Mouse (Mus musculus): ENCODE measurements at regions not wholly inside any gene's neighbourhood (a gene's known extent, or its start where the extent isn't known, plus 50 kb on each side); places are given as distances from the start of the nearest gene placed in this dataset.
A peak's percentile ranks its signal among the peaks of the same experiment; 100 is the strongest.

GRCm38 (mm10) chr11:52561281-52561680 lies 165.1 kb downstream of the 9530068E07Rik start:
- Histone ChIP-seq H3K9ac (ENCODE audit: low read depth, low read length) (no peak overlapping the region), H3K4me2 (ENCODE audit: low read length) (no peak overlapping the region), H3K27ac (ENCODE audit: low read depth, low read length) (no peak overlapping the region), H3K27me3 (replicated peaks; ENCODE audit: control insufficient read depth, insufficient read depth, low read length) (no peaks in the 10 kb centered on the region), H3K4me1 (ENCODE audit: control insufficient read depth, insufficient read depth, low read depth, low read length) (0 out of 2 replicates have a peak, but pooled peaks cover 4% of the 10 kb centered on the region), H3K4me3 (ENCODE audit: low read length) (no peak overlapping the region), H3K36me3 (ENCODE audit: control insufficient read depth, insufficient read depth, low read length) (no peaks in the 10 kb centered on the region), H3K9me3 (ENCODE audit: control insufficient read depth, low read length) (no peaks in the 10 kb centered on the region)
- WGBS = 39% methylated on average over 7 of the region's 7 CpGs
- peak; percentile 81 for ATAC-seq

- no peak overlapping the region for H3K4me3 ChIP-seq (ENCODE audit: low read length)
- H3K4me2 ChIP-seq (ENCODE audit: low read length) = no peak overlapping the region
- H3K9me3 ChIP-seq (ENCODE audit: control insufficient read depth, low read length) = no peaks in the 10 kb centered on the region
- no peak for ATAC-seq
- H3K9ac ChIP-seq (ENCODE audit: low read depth, low read length) = no peak overlapping the region
- WGBS = 9% methylated on average over 1 of the region's 1 CpGs
- H3K36me3 ChIP-seq (ENCODE audit: control insufficient read depth, insufficient read depth, low read length) = no peaks in the 10 kb centered on the region
- H3K4me1 ChIP-seq (ENCODE audit: control insufficient read depth, insufficient read depth, low read depth, low read length) = 0 out of 2 replicates have a peak, but pooled peaks cover 4% of the 10 kb centered on the region
- H3K27ac ChIP-seq (ENCODE audit: low read depth, low read length) = no peak overlapping the region
- H3K27me3 ChIP-seq (replicated peaks; ENCODE audit: control insufficient read depth, insufficient read depth, low read length) = no peaks in the 10 kb centered on the region
Measured at GRCm38 (mm10) chr11:52565457-52565856, 169.2 kb downstream of the 9530068E07Rik start.

- Histone ChIP-seq H3K4me3 (ENCODE audit: low read length) (no peak overlapping the region), H3K27ac (ENCODE audit: low read depth, low read length) (no peak overlapping the region), H3K4me1 (ENCODE audit: control insufficient read depth, insufficient read depth, low read depth, low read length) (0 out of 2 replicates have a peak, but pooled peaks cover 4% of the 10 kb centered on the region), H3K27me3 (replicated peaks; ENCODE audit: control insufficient read depth, insufficient read depth, low read length) (no peaks in the 10 kb centered on the region), H3K9ac (ENCODE audit: low read depth, low read length) (no peak overlapping the region), H3K4me2 (ENCODE audit: low read length) (no peak overlapping the region), H3K36me3 (ENCODE audit: control insufficient read depth, insufficient read depth, low read length) (no peaks in the 10 kb centered on the region), H3K9me3 (ENCODE audit: control insufficient read depth, low read length) (no peaks in the 10 kb centered on the region)
- WGBS = 79% methylated on average over 9 of the region's 9 CpGs
- ATAC-seq = no peak
Measured at GRCm38 (mm10) chr11:52566026-52566425, 169.8 kb downstream of the 9530068E07Rik start.

GRCm38 (mm10) chr11:52567945-52568687 lies 171.9 kb downstream of the 9530068E07Rik start:
- Histone ChIP-seq H3K9me3 (ENCODE audit: control insufficient read depth, low read length) (no peaks in the 10 kb centered on the region), H3K9ac (ENCODE audit: low read depth, low read length) (no peak overlapping the region), H3K4me2 (ENCODE audit: low read length) (no peak overlapping the region), H3K4me3 (ENCODE audit: low read length) (no peak overlapping the region), H3K27ac (ENCODE audit: low read depth, low read length) (no peak overlapping the region), H3K4me1 (ENCODE audit: control insufficient read depth, insufficient read depth, low read depth, low read length) (no peaks in the 10 kb centered on the region), H3K36me3 (ENCODE audit: control insufficient read depth, insufficient read depth, low read length) (no peaks in the 10 kb centered on the region), H3K27me3 (replicated peaks; ENCODE audit: control insufficient read depth, insufficient read depth, low read length) (no peaks in the 10 kb centered on the region)
- peak; percentile 67 for ATAC-seq
- WGBS = 41% methylated on average over 13 of the region's 13 CpGs

- Histone ChIP-seq H3K27me3 (replicated peaks; ENCODE audit: control insufficient read depth, insufficient read depth, low read length) (no peaks in the 10 kb centered on the region), H3K9me3 (ENCODE audit: control insufficient read depth, low read length) (no peaks in the 10 kb centered on the region), H3K36me3 (ENCODE audit: control insufficient read depth, insufficient read depth, low read length) (no peaks in the 10 kb centered on the region), H3K4me3 (ENCODE audit: low read length) (no peak overlapping the region), H3K27ac (ENCODE audit: low read depth, low read length) (no peak overlapping the region), H3K4me2 (ENCODE audit: low read length) (no peak overlapping the region), H3K9ac (ENCODE audit: low read depth, low read length) (no peak overlapping the region), H3K4me1 (ENCODE audit: control insufficient read depth, insufficient read depth, low read depth, low read length) (no peaks in the 10 kb centered on the region)
- ATAC-seq = no peak
- 75% methylated on average over 1 of the region's 1 CpGs for WGBS
Measured at GRCm38 (mm10) chr11:52568794-52569193, 172.6 kb downstream of the 9530068E07Rik start.

- 61% methylated on average over 10 of the region's 10 CpGs for WGBS
- Histone ChIP-seq H3K9me3 (ENCODE audit: control insufficient read depth, low read length) (no peaks in the 10 kb centered on the region), H3K9ac (ENCODE audit: low read depth, low read length) (no peak overlapping the region), H3K4me3 (ENCODE audit: low read length) (no peak overlapping the region), H3K36me3 (ENCODE audit: control insufficient read depth, insufficient read depth, low read length) (no peaks in the 10 kb centered on the region), H3K27me3 (replicated peaks; ENCODE audit: control insufficient read depth, insufficient read depth, low read length) (no peaks in the 10 kb centered on the region), H3K4me1 (ENCODE audit: control insufficient read depth, insufficient read depth, low read depth, low read length) (no peaks in the 10 kb centered on the region), H3K4me2 (ENCODE audit: low read length) (no peak overlapping the region), H3K27ac (ENCODE audit: low read depth, low read length) (no peak overlapping the region)
- ATAC-seq = no peak
Measured at GRCm38 (mm10) chr11:52569759-52570158, 173.5 kb downstream of the 9530068E07Rik start.

- no peak overlapping the region for H3K27ac ChIP-seq (ENCODE audit: low read depth, low read length)
- H3K4me2 ChIP-seq (ENCODE audit: low read length) = no peak overlapping the region
- WGBS = 36% methylated on average over 9 of the region's 9 CpGs
- no peak overlapping the region for H3K9ac ChIP-seq (ENCODE audit: low read depth, low read length)
- no peaks in the 10 kb centered on the region for H3K9me3 ChIP-seq (ENCODE audit: control insufficient read depth, low read length)
- no peak for ATAC-seq
- H3K36me3 ChIP-seq (ENCODE audit: control insufficient read depth, insufficient read depth, low read length) = no peaks in the 10 kb centered on the region
- peaks cover 4% of the 10 kb centered on the region; the same call in 1 of the 2 replicates for H3K4me1 ChIP-seq (ENCODE audit: control insufficient read depth, insufficient read depth, low read depth, low read length)
- H3K4me3 ChIP-seq (ENCODE audit: low read length) = no peak overlapping the region
- no peaks in the 10 kb centered on the region for H3K27me3 ChIP-seq (replicated peaks; ENCODE audit: control insufficient read depth, insufficient read depth, low read length)
Measured at GRCm38 (mm10) chr11:52578471-52578870, 182.2 kb downstream of the 9530068E07Rik start.

GRCm38 (mm10) chr11:52579764-52580377 lies 183.6 kb downstream of the 9530068E07Rik start:
- no peaks in the 10 kb centered on the region for H3K27me3 ChIP-seq (replicated peaks; ENCODE audit: control insufficient read depth, insufficient read depth, low read length)
- H3K4me3 ChIP-seq (ENCODE audit: low read length) = no peak overlapping the region
- no peaks in the 10 kb centered on the region for H3K9me3 ChIP-seq (ENCODE audit: control insufficient read depth, low read length)
- no peaks in the 10 kb centered on the region for H3K36me3 ChIP-seq (ENCODE audit: control insufficient read depth, insufficient read depth, low read length)
- WGBS = 67% methylated on average over 13 of the region's 13 CpGs
- H3K27ac ChIP-seq (ENCODE audit: low read depth, low read length) = no peak overlapping the region
- no peak overlapping the region for H3K4me2 ChIP-seq (ENCODE audit: low read length)
- ATAC-seq = no peak
- H3K4me1 ChIP-seq (ENCODE audit: control insufficient read depth, insufficient read depth, low read depth, low read length) = peaks cover 4% of the 10 kb centered on the region; the same call in 1 of the 2 replicates
- no peak overlapping the region for H3K9ac ChIP-seq (ENCODE audit: low read depth, low read length)

GRCm38 (mm10) chr11:52591596-52592180 lies 172.7 kb upstream of the Fstl4 start:
- no peaks in the 10 kb centered on the region for H3K36me3 ChIP-seq (ENCODE audit: control insufficient read depth, insufficient read depth, low read length)
- H3K4me3 ChIP-seq (ENCODE audit: low read length) = no peak overlapping the region
- no peak overlapping the region for H3K9ac ChIP-seq (ENCODE audit: low read depth, low read length)
- H3K4me2 ChIP-seq (ENCODE audit: low read length) = no peak overlapping the region
- no peaks in the 10 kb centered on the region for H3K4me1 ChIP-seq (ENCODE audit: control insufficient read depth, insufficient read depth, low read depth, low read length)
- ATAC-seq = no peak
- H3K27me3 ChIP-seq (replicated peaks; ENCODE audit: control insufficient read depth, insufficient read depth, low read length) = 0 out of 2 replicates have a peak, but pooled peaks cover 2% of the 10 kb centered on the region
- H3K9me3 ChIP-seq (ENCODE audit: control insufficient read depth, low read length) = 0 out of 2 replicates have a peak, but pooled peaks cover 7% of the 10 kb centered on the region
- 55% methylated on average over 9 of the region's 9 CpGs for WGBS
- H3K27ac ChIP-seq (ENCODE audit: low read depth, low read length) = no peak overlapping the region
